Mouse (Mus musculus) thymus, postnatal 36 days (tissue): ENCODE data around the gene Cd7.
"Not testable (repeated sequence)": the region's sequence is repeated elsewhere in the genome, so short reads cannot be mapped to it uniquely, and the experiment has no call there.

Source experiments
- DNase-seq, 2 experiments: peaks; one replicate each; pipeline ENCODE4 v3.0.0; 2022; ENCODE audit warnings: mixed read lengths in 2 of 2

The Cd7 gene

GRCm38 (mm10) chr11:121045286-121045685 lies 6.1 kb upstream of the Cd7 start:
- DNase-seq: no peak

DNA sequence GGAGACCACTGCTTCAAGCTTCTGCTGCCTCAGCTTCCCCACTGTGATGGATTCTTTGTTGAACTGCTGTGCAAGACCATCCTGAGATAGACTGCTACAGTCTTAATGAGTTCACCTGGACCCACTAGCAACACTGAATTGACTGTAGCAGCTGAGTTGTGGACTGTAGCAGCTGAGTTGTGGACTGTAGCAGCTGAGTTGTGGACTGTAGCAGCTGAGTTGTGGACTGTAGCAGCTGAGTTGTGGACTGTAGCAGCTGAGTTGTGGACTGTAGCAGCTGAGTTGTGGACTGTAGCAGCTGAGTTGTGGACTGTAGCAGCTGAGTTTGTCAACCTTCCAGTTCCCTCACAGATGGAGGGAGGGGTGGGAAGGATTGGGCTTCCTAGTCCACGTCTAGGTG lies 3.8 kb upstream of the Cd7 start:
- not testable (repeated sequence) for DNase-seq

DNA sequence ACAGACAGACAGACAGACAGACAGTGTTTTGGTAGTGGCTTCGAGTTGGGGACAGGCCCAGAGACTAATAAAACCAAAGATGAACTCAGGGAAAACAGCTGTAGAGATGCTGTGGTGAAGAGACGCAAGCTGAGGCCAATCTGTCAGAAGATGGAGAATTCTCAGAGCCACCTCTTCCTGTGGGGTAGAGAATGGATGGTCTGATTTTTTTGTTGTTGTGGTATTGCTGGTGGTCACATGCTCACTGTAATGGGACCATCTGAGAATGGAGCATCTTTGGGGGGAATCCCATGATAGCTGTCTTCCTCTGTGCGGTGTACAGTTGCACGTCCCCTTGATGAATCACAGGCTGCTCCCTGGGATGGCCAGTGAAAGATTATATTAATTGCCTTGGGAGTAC lies 3.3 kb upstream of the Cd7 start:
- DNase-seq: no peak

DNA sequence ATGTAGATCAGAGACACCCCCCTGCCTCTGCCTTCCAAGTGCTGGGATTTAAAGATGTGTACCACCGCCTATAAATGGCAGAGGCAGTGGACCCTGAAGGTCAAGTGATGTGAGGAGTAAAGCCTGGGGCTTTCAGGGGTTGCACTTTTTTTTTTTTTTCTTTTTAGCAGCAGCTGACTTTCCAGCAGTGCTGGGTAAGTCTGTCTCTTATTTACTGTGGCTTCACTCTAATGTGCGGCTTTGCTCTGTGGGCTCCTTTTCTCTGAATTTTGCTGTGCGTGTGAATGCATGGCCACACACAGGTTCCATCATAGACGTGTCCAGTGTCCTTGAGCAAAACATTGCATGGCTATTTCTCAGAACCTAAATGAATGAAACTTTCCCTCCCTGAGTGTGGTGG lies 2.4 kb upstream of the Cd7 start:
- no peak for DNase-seq

DNA sequence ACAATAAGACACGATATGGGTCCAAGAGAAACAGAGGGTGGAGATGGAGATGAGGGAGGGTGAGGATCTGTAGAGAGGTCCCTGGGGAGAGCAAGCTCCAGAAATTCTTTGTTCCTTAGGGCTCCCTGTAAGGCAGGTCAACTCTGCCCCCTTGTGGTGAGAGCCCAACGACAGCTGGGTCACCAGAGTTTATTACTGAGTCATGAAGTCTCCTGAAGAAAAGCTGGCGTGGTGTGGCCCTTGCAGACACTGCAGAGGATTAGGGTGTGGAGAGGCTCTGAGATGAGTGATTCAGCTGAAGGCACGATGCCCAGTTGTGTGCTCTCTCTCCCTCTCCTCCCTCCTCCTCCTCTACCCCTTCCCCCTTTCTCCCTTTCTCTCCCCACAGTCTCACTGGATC lies 2.0 kb upstream of the Cd7 start:
- peak; percentile 71 to 77 for DNase-seq

DNA sequence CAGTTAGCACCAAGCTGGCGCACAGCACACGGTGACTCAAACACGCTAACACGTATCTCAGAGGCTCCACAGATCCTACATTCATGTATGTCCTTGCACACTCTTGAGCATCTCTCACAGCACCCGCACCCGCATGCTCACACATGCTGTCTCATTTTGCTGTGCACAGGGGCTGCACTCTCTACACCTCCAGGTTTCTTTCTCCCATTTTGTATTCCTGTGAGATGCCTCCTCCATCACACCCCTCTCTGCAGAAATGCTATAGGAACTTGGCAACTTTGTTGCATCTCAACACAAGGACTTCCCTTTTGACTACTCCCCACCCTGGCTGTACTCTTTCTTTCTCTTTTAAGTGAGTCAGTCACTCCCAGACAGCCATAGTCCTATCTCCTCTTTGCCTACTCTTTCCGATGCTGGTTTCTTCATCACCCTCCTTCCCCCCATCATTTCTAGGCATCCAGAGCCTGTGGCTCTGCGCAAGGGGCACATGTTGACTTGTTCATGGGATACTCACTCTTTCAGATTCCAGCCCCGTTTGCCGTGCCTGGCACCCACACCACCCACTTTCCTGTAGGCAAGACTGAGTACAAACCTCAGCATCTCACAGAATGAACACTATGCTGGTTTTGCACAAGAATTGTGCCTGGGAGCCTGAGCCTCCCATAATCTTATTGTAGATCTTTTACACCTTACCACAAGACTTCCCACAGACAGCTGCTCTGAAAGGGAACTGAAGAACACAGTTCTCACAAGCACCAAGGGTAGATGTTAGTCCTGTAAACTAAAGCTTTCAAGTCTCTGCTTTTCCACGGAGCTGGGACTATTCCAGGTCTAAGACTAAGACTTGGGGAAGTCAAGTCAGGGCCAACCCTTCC lies 615 bp downstream of the Cd7 start:
- DNase-seq: no peak

DNA sequence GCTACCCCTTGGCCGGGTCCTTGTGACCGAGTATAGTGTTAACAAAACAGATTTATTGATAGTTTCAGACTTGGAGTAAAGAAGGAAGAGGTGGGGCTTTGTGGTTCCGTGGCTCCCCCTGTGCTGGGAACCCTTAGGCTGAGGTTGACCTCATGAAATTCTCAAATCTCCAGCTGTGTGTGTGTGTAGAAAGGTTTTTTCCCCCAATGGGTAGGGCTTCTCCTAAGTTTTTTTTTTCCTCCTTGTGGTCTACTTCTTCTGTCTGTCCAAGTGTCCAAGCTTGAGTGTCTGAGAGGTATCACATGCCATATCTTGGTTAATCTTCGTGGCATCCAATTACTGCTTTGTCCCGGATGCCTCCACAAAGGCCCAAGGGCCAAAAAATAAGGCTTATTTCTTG lies 6.1 kb downstream of the Cd7 start:
- DNase-seq: no peak

GRCm38 (mm10) chr11:121027259-121027658 lies 12.0 kb downstream of the Cd7 start:
- DNase-seq: no peak

DNA sequence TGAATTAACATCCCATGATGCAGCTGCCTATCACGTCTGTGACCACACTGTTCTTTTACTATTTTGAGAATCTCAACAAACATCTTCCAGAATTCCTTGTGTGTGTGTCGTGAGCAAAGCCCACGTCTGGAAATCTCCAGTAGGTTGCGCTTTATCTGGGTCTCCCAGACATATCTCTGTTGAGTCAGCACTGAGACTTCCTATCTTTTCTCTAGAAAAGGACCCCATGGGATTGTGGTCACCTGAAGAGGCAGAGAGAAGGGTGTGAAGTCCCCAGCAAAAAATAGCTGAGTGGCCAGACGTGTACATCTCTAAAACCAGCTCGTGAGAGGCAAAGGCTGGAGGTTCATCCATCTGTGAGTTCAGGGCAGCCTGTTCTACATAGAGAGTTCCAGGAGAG lies 15.1 kb downstream of the Cd7 start:
- no peak for DNase-seq

DNA sequence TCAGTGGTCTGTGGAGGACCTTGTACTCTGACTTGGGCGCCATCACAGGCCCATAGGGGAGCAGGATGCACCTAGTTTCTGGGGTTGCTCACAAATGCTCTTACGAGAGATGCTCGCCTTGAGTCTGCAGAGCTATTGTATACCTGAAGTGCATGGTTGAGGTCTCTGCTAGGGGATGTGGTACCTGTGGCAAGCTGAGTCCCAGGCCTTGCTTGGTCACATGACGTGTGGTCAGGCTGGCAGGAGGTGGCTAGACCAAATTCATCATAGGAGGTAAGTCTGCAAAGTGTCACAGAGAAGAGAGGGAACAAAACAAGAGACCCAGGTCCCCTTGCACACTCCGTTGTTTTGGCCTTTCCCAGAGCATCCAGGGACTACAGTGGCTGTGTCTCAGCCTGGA lies 19.7 kb downstream of the Cd7 start:
- no peak for DNase-seq

DNA sequence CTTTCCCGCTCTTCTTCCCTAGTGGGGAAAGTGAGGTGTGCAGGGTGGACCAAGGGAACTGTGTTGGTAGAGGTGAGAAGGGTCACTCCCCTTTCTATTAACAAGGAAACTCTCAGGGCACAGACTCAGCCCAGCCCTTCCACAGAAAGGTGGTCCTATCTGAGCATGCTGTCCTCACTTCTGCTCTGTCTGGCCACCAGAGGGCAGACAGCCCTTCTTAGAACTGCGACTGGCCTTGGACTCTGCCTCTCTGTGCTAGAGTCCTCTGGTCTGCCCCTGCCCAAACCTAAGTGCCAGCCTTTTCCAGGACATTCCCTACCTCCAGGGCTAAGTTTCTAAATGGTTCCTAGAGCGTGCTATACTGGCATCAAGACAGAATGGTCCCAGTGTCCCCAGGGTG lies 21.5 kb downstream of the Cd7 start:
- peak; percentile 55 to 58 for DNase-seq

DNA sequence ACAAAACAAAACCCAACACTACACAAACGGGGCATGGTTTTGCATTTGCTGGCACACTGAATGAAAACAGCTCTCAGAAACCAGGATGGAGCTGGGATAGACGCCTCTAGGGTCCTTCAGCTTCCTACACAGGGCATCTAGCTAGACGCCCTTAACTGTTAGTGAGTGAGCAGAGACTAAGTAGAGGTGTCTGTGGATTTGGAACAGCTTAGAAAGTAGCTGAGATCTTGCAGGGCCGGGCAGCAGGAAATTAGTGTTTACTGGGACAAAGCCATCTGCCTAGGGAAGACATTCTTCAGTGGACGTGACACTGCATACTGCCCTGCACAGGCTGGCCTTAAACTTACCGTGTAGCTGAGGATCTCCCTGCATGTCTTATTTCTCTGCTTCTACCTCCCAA lies 23.7 kb downstream of the Cd7 start:
- no peak for DNase-seq

GRCm38 (mm10) chr11:121014896-121015300 lies 24.3 kb downstream of the Cd7 start:
- no peak for DNase-seq

DNA sequence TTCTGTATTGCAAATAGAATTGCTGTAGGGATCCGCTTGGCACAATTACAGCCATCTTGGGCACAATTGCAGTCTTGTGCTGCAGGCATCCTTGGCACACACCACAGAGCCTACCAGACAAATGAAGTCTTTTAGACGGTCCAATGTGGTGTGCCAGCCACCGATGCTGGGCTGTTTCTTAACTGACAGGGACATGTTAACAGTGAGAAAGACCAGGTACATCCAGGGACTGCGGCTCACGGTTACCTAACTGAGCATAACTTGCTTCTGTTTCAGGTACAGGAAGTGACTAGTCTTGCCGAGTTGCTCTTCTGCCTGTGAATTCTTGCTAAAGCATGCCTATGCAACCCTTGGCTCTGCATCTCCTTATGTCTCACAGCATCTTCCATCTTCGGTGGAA lies 25.6 kb downstream of the Cd7 start:
- no peak for DNase-seq

GRCm38 (mm10) chr11:121010044-121010755 lies 29.0 kb downstream of the Cd7 start:
- DNase-seq: no peak

DNA sequence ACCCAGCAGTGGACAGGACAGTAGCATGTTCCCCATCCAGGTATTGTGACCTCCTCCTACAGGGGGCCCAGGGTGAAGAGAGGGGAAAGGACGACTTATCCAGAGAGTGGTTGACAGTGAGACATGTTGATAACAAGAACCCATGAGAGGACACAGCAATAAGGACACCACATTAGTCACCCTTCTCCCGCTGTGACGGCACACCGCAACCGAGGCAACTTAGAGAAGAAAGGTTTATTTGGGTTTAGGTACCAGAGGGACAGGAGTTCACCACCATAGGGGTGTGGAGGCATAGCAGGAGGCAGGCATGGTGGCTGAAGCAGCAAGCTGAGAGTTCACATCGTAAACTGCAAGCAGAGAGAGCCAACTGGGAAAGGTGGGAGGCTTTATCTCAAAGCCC lies 33.0 kb downstream of the Cd7 start:
- DNase-seq: no peak

- no peak for DNase-seq
Measured at GRCm38 (mm10) chr11:121004281-121004680, 34.9 kb downstream of the Cd7 start.

- DNase-seq: no peak
Measured at GRCm38 (mm10) chr11:121001966-121002365, 37.3 kb downstream of the Cd7 start.

GRCm38 (mm10) chr11:120994741-120995140 lies 44.5 kb downstream of the Cd7 start:
- no peak for DNase-seq

- DNase-seq: no peak
Measured at GRCm38 (mm10) chr11:120993586-120993985, 45.6 kb downstream of the Cd7 start.

- DNase-seq: no peak
Measured at GRCm38 (mm10) chr11:120993080-120993479, 46.1 kb downstream of the Cd7 start.

GRCm38 (mm10) chr11:120991791-120992190 lies 47.4 kb downstream of the Cd7 start:
- DNase-seq: no peak

GRCm38 (mm10) chr11:120990951-120991526 lies 48.2 kb downstream of the Cd7 start, which contains the start of gene Csnk1d:
Gene Csnk1d, minus strand, starts transcription at chr11:120991330.
- DNase-seq: peak; percentile 95 to 99
